Mouse (Mus musculus): ENCODE results near the gene S1pr5. TPM values are rescaled to one million over a fixed set of nuclear protein-coding genes. Genes with fewer than 3 reads are reported as not detected.

S1pr5 gene
- total and polyA plus RNA-seq, 3 experiments: not detected

GRCm38 (mm10) chr9:21238004-21238732 lies 10.1 kb downstream of the S1pr5 start:
- dilution Hi-C loops (cut with MboI; ENCODE audit: extremely low pct_ligation_motif_present, extremely low pct_unique_long_range_greater_than_20kb, low sequenced_read_pairs) (no loop called here), in situ Hi-C loops (cut with MboI; ENCODE audit: low pct_ligation_motif_present, low pct_unique_long_range_greater_than_20kb, low sequenced_read_pairs) (no loop called here)
- DNase-seq (ENCODE audit: extremely low read depth): peak; percentile 18
- peaks cover 17 to 35% of the 10 kb centered on the region in 2 experiments for H3K4me1 ChIP-seq (ENCODE audit: control insufficient read depth in 1 of 2, insufficient read depth in 2 of 2)
- H3K9me3 ChIP-seq (replicated peaks; ENCODE audit: low read length): no peaks in the 10 kb centered on the region
- peak overlapping the region; percentile 34; the same call in 1 of the 2 replicates for H3K27ac ChIP-seq (ENCODE audit: insufficient read depth, low read depth)
- peaks cover 18% of the 10 kb centered on the region for H3K79me2 ChIP-seq (replicated peaks; ENCODE audit: control insufficient read depth, extremely low read depth, insufficient read depth, poor library complexity, severe bottlenecking)
- peak overlapping the region; percentile 99 for H3K9ac ChIP-seq (ENCODE audit: insufficient read depth, low read depth)
- peaks cover 12 to 36% of the 10 kb centered on the region in 2 experiments for H3K36me3 ChIP-seq (replicated peaks in 1 of 2; ENCODE audit: control insufficient read depth in 1 of 2, insufficient read depth in 1 of 2, low read length in 1 of 2)
- no peak for TF ChIP-seq ZKSCAN1 (IDR thresholded peaks at IDR 0.05; ENCODE audit: borderline replicate concordance, low read depth, low read length)
- no peak for TF ChIP-seq TBP (conservative IDR thresholded peaks at IDR 0.05; ENCODE audit: low read depth, low read length)
- peak; percentile 66 for TF ChIP-seq BHLHE40 (IDR thresholded peaks at IDR 0.05; ENCODE audit: low read depth, low read length)
- no peak for TF ChIP-seq POLR2A (IDR thresholded peaks at IDR 0.05; ENCODE audit: low read depth, low read length)
- TF ChIP-seq NELFE (IDR thresholded peaks at IDR 0.05; ENCODE audit: low read depth, low read length): no peak
- TF ChIP-seq SMC3 (IDR thresholded peaks at IDR 0.05; ENCODE audit: low read depth, low read length): no peak
- TF ChIP-seq MAZ (IDR thresholded peaks at IDR 0.05; ENCODE audit: low read depth, low read length): 0 out of 2 replicates have a peak, but pooled peaks have one; percentile 28
- no peak for TF ChIP-seq MAFK (IDR thresholded peaks at IDR 0.05; ENCODE audit: insufficient replicate concordance, low read length)
- no peak for TF ChIP-seq CHD2 (IDR thresholded peaks at IDR 0.05; ENCODE audit: low read length)
- no peak for TF ChIP-seq RCOR1 (conservative IDR thresholded peaks at IDR 0.05; ENCODE audit: low read depth, low read length)
- peak overlapping the region; percentile 89 for H3K4me2 ChIP-seq (ENCODE audit: insufficient read depth, low read depth, poor library complexity, severe bottlenecking)
- H3K4me3 ChIP-seq (replicated peaks in 1 of 3; ENCODE audit: low read depth in 2 of 3, low read length in 2 of 3, poor library complexity in 1 of 3): peak overlapping the region; percentile 77 to 98 (median 88)
- H3K27me3 ChIP-seq (replicated peaks): peaks cover 4% of the 10 kb centered on the region

- Histone ChIP-seq H3K27ac (ENCODE audit: insufficient read depth, low read depth) (peak overlapping the region; percentile 34; the same call in 1 of the 2 replicates), H3K4me3 (replicated peaks in 1 of 3; ENCODE audit: low read depth in 2 of 3, low read length in 2 of 3, poor library complexity in 1 of 3) (peak overlapping the region; percentile 77 to 98 (median 88)), H3K27me3 (replicated peaks) (peaks cover 4% of the 10 kb centered on the region), H3K79me2 (replicated peaks; ENCODE audit: control insufficient read depth, extremely low read depth, insufficient read depth, poor library complexity, severe bottlenecking) (peaks cover 18% of the 10 kb centered on the region), H3K9me3 (replicated peaks; ENCODE audit: low read length) (no peaks in the 10 kb centered on the region), H3K9ac (ENCODE audit: insufficient read depth, low read depth) (peak overlapping the region; percentile 99), H3K4me2 (ENCODE audit: insufficient read depth, low read depth, poor library complexity, severe bottlenecking) (peak overlapping the region; percentile 89), H3K4me1 (ENCODE audit: control insufficient read depth in 1 of 2, insufficient read depth in 2 of 2) (peaks cover 17 to 35% of the 10 kb centered on the region in 2 experiments), H3K36me3 (replicated peaks in 1 of 2; ENCODE audit: control insufficient read depth in 1 of 2, insufficient read depth in 1 of 2, low read length in 1 of 2) (peaks cover 14 to 41% of the 10 kb centered on the region in 2 experiments)
- DNase-seq (ENCODE audit: extremely low read depth): peak; percentile 53
- dilution Hi-C loops (cut with MboI; ENCODE audit: extremely low pct_ligation_motif_present, extremely low pct_unique_long_range_greater_than_20kb, low sequenced_read_pairs): no loop called here
- TF ChIP-seq CHD2 (IDR thresholded peaks at IDR 0.05; ENCODE audit: low read length): no peak
- peak; percentile 78 for TF ChIP-seq SIN3A (IDR thresholded peaks at IDR 0.05; ENCODE audit: low read length)
- TF ChIP-seq BHLHE40 (IDR thresholded peaks at IDR 0.05; ENCODE audit: low read depth, low read length): no peak
- no peak for TF ChIP-seq ZKSCAN1 (IDR thresholded peaks at IDR 0.05; ENCODE audit: borderline replicate concordance, low read depth, low read length)
- TF ChIP-seq ZMIZ1 (IDR thresholded peaks at IDR 0.05; ENCODE audit: low read depth, low read length): no peak
- TF ChIP-seq CTCF (conservative IDR thresholded peaks at IDR 0.05 in 1 of 2, IDR thresholded peaks at IDR 0.05 in 1 of 2; ENCODE audit: low read depth in 2 of 2, low read length in 2 of 2): peak in 1 of 2 experiments; percentile 51; a peak in 2 of 4 replicates
- no peak for TF ChIP-seq MAZ (IDR thresholded peaks at IDR 0.05; ENCODE audit: low read depth, low read length)
- TF ChIP-seq GABPA (IDR thresholded peaks at IDR 0.05; ENCODE audit: insufficient replicate concordance, low read depth, low read length): no peak
- no peak for TF ChIP-seq ZNF384 (IDR thresholded peaks at IDR 0.05; ENCODE audit: low read depth, low read length)
- no peak for TF ChIP-seq TBP (conservative IDR thresholded peaks at IDR 0.05; ENCODE audit: low read depth, low read length)
- TF ChIP-seq RCOR1 (conservative IDR thresholded peaks at IDR 0.05; ENCODE audit: low read depth, low read length): no peak
- TF ChIP-seq POLR2A (IDR thresholded peaks at IDR 0.05; ENCODE audit: low read depth, low read length): no peak
- in situ Hi-C loops (cut with MboI; ENCODE audit: low pct_ligation_motif_present, low pct_unique_long_range_greater_than_20kb, low sequenced_read_pairs): no loop called here
Observed at GRCm38 (mm10) chr9:21237368-21238003, 10.8 kb downstream of the S1pr5 start.

All from CH12.LX (cell line).